ENCODE assay signal across 11 mouse cellular contexts in the genomic region with DNA sequence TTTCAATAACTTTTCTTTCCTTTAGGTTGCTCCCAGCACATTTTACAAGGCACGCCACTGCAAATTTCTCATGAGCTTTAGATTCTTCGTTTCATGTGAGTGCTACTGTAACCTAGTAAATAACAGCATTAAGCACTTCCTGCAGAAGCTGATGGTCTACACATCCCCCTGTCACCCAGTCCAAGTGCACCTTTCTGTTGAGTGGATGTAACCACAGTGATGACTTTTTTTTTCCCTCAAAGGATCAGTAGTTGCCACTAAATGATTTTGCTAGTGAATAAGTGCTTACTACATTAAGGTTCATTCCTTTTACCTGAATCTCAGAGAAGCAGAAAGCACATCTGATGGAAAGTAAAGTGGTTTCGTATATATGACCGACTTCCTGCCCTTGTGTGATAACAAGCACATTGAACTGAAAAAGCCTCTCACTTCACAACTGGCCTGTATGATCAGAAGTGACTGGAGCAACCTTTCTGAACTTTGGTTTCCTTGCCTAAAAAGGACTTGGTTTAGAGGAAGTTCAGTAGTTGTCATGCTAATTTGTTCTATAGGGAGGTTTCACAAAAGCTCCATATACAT.
"Had no signal": no experiment of that assay in that cellular context is flagged by ENCODE, and none has a peak within 500 bp of the region (broad histone marks: within the 10 kb centered on the region; RNA-seq: fewer than 3 reads in every experiment).

No protein-coding gene starts in this region.

- ATAC-seq: intestine, embryonic 16.5 days; lung, postnatal 0 days had no signal

- DNase-seq: kidney, adult 2 months; kidney, postnatal 25 days; layer of hippocampus, adult 9-11 months; left cerebral cortex, postnatal 4 days; lung, adult 2 months; lung, postnatal 36 days; midbrain, embryonic 14.5 days; right cerebral cortex, adult 18-20 months; thymus, postnatal 14 days had no signal
